Mouse (Mus musculus) A20 (cell line): ENCODE results near the gene Parp16.
"Not testable (repeated sequence)": the region's sequence is repeated elsewhere in the genome, so short reads cannot be mapped to it uniquely, and the experiment has no call there.

Experiments
- DNase-seq: peaks from one replicate; pipeline ENCODE4 v3.0.0-alpha.2; 2011; ENCODE audit warnings: low read depth, low spot score

Parp16 gene

DNA sequence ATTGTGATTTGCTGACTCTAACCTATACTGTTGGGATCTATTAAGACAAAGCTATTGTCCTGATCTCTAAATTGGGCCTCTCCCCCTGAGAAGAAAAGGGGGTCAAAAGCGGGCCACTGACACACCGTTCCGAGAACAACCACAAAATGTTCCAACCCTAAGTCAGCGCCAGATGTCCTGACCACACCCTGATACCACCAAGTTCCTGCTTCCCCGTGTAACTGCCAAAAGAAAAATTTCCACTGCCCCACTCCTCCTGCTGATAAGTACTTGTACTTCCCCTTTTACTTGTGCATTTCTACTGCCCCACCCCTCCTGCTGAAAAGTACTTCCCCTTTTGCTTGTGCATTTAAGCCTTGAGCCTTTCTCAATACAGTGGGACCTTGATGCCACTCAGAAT, 93.1 kb downstream of the Parp16 start:
- DNase-seq: not testable (repeated sequence)
